Mouse (Mus musculus) spleen, adult 2 months (tissue): ENCODE results near the gene Plppr2. TPM values are rescaled to one million over a fixed set of nuclear protein-coding genes. Genes with fewer than 3 reads are reported as not detected.

Experiments
- DNase-seq, 2 experiments: peaks; one replicate each; pipeline versions ENCODE4 v3.0.0 to v3.0.0-alpha.2; 2012 to 2021; ENCODE audit warnings: low spot score in 2 of 2, low read depth in 1 of 2
- H3K27ac ChIP-seq: fragments of 200-500 bp; 2 replicates; pipeline ENCODE4 v1.5.1; 2012; ENCODE audit warnings: low read length, inconsistent platforms; ENCODE audit not compliant: insufficient read depth
- H3K27me3 ChIP-seq: fragments of 200-500 bp; 2 replicates; pipeline ENCODE4 v1.6.1; 2012; ENCODE audit warnings: mild to moderate bottlenecking, moderate library complexity, low read length, inconsistent platforms; ENCODE audit not compliant: control insufficient read depth, insufficient read depth
- H3K36me3 ChIP-seq: fragments of 200-500 bp; 2 replicates; pipeline ENCODE4 v1.6.1; 2012; ENCODE audit warnings: mild to moderate bottlenecking, low read length, inconsistent platforms; ENCODE audit not compliant: control insufficient read depth, insufficient read depth
- H3K4me1 ChIP-seq: fragments of 200-500 bp; 2 replicates; pipeline ENCODE4 v1.6.1; 2011; ENCODE audit warnings: inconsistent platforms; ENCODE audit not compliant: control insufficient read depth, insufficient read depth, insufficient read length
- H3K4me3 ChIP-seq: fragments of 200-500 bp; 2 replicates; pipeline ENCODE4 v1.5.1; 2011; ENCODE audit warnings: mild to moderate bottlenecking, inconsistent platforms; ENCODE audit not compliant: insufficient read depth, insufficient read length; ENCODE audit errors: extremely low read depth
- CTCF ChIP-seq: fragments of 200-500 bp; IDR thresholded peaks from 2 replicates; pipeline ENCODE4 v1.5.1; 2011; ENCODE audit warnings: mild to moderate bottlenecking, inconsistent platforms; ENCODE audit not compliant: insufficient read depth, insufficient read length, insufficient replicate concordance; ENCODE audit errors: extremely low read depth
- POLR2A ChIP-seq: fragments of 200-500 bp; IDR thresholded peaks from 2 replicates; pipeline ENCODE4 v1.6.1; 2011; ENCODE audit warnings: low read depth, low read length, inconsistent platforms
- whole genome bisulfite sequencing: fragments of 180-500 bp; shearing (Covaris S2); methylation state at CpG from one replicate; pipeline ENCODE4 v1.1.7; 2018; 5-methylcytosine and 5-hydroxymethylcytosine counted together
- polyA plus RNA-seq: library from polyadenylated mRNA; depleted of rRNA; stranded (reverse); fragments of >200 nt; gene quantifications from 2 replicates; pipeline ENCODE4 v1.2.3, GENCODE M21; 2012

Gene Plppr2
- polyA plus RNA-seq, 1 experiment, result 2.6 TPM

- DNase-seq, result no peak
- Histone ChIP-seq H3K4me1 (peaks cover 4% of the 10 kb centered on the region; the same call in 1 of the 2 replicates), H3K36me3 (no peaks in the 10 kb centered on the region), H3K27ac (no peak overlapping the region), H3K27me3 (no peaks in the 10 kb centered on the region), H3K4me3 (no peak overlapping the region)
- WGBS, result 76% methylated on average over 2 of the region's 2 CpGs
- no peak for TF ChIP-seq POLR2A
- no peak for TF ChIP-seq CTCF
These were observed 4.8 kb upstream of the Plppr2 start for GRCm38 (mm10) chr9:21932006-21932405.

DNA sequence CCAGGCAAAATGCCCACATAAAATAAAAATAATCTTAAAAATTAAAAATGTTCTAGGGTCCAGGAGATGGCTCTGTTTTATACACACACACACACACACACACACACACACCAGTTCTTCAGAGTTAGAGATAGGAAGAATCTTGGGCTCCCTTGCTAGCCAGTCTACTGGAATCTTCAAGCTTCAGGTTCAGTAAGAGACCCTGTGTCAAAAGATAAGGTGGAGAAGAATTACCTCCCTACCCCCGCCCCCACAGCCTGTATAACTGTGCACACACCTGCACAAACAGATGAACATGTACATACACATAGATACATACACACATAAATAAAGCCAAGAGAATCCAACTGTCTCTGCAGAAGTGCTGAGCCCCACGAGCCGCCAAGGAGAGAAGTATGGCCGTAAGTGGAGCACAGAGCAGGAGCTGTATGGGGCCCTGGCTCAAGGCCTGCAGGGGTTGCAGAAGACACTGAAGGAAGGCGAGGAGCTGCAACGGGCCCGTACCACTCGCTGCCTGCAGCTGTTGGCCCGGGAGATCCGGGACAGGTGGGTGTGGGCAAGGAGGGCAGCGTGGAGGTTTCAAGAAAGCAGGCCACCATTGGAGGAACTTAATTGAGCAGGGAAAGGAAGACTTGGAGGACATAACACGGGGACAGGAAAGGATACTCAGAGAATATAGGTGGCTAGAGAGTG, 4.2 kb upstream of the Plppr2 start:
- no peaks in the 10 kb centered on the region for H3K27me3 ChIP-seq
- WGBS, result 76% methylated on average over 12 of the region's 12 CpGs
- TF ChIP-seq CTCF (no peak), POLR2A (no peak)

DNA sequence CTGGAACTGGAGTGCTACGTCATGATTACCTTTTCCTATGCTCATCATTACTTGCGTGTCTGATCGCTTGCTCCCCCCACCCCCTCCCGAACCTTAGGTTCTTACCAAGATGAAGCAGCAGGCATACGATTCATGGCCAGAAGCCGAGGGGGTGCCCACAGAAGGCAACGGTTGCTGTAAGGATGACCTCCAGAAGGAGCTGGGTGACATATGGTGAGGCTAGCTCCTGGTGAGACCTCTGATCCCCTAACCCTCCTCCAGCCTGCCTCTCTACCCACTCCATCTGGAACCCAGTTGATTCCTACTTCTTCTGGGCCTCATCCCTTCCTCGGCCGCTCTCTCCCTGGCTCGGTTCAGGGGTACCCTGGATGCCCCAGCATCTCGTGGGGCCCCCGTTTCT, 2.8 kb upstream of the Plppr2 start:
- no peak for TF ChIP-seq POLR2A
- no peak for TF ChIP-seq CTCF
- Histone ChIP-seq H3K4me3 (no peak overlapping the region), H3K27ac (no peak overlapping the region), H3K36me3 (no peaks in the 10 kb centered on the region), H3K4me1 (peaks cover 4% of the 10 kb centered on the region; the same call in 1 of the 2 replicates), H3K27me3 (no peaks in the 10 kb centered on the region)
- WGBS, result 91% methylated on average over 12 of the region's 12 CpGs
- DNase-seq, result no peak

More for the DNA sequence above, 4.2 kb upstream of the Plppr2 start:
- Histone ChIP-seq H3K36me3 (no peaks in the 10 kb centered on the region), H3K27ac (no peak overlapping the region), H3K4me1 (peaks cover 4% of the 10 kb centered on the region; the same call in 1 of the 2 replicates), H3K4me3 (no peak overlapping the region)
- no peak for DNase-seq

DNA sequence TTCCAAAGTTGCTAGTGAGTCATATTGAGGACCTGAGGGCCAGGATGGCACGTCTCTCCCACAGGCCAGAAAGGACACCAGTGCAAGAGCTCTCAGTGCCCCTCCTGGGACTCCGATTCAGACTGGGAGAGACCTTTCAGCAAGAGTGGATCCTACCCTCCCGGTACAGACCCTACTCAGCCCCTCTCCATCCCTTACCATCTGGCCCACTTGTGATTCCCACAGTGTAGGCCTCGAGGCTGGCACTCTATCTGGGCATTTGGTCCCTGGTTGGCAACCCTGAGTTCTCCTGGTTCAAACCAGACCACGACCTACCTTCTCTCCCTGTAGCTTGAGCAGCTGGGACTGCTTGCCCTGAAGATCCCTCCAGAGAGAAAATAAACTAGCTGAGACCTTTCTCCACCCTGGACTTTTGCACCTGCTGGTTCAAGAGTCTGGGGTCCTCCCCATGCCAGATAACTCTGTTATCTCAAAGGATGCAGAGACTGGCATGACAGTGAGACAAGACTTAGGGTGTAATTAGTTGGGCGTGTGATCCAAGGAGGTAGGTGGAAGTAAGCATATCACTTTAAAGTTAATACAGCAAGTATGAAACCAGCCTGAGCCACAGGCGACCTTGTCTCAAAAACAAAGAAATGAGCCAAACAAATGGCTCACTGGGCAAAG, 1.2 kb upstream of the Plppr2 start:
- Histone ChIP-seq H3K27me3 (no peaks in the 10 kb centered on the region), H3K27ac (no peak overlapping the region)
- 83% methylated on average over 7 of the region's 7 CpGs for WGBS

GRCm38 (mm10) chr9:21937711-21938175, 910 bp downstream of the Plppr2 start:
- 89% methylated on average over 4 of the region's 4 CpGs for WGBS
- TF ChIP-seq POLR2A (no peak), CTCF (no peak)
- Histone ChIP-seq H3K4me3 (no peak overlapping the region), H3K36me3 (no peaks in the 10 kb centered on the region), H3K4me1 (peaks cover 4% of the 10 kb centered on the region; the same call in 1 of the 2 replicates), H3K27ac (no peak overlapping the region), H3K27me3 (no peaks in the 10 kb centered on the region)
- no peak for DNase-seq

More for the DNA sequence above, 1.2 kb upstream of the Plppr2 start:
- no peak for DNase-seq
- Histone ChIP-seq H3K36me3 (no peaks in the 10 kb centered on the region), H3K4me1 (peaks cover 4% of the 10 kb centered on the region; the same call in 1 of the 2 replicates), H3K4me3 (no peak overlapping the region)
- TF ChIP-seq POLR2A, result no peak
- no peak for TF ChIP-seq CTCF

- Histone ChIP-seq H3K4me1 (peaks cover 4% of the 10 kb centered on the region; the same call in 1 of the 2 replicates), H3K4me3 (no peak overlapping the region), H3K27ac (no peak overlapping the region), H3K27me3 (no peaks in the 10 kb centered on the region), H3K36me3 (no peaks in the 10 kb centered on the region)
- WGBS, result 92% methylated on average over 4 of the region's 4 CpGs
- DNase-seq, result no peak
- TF ChIP-seq CTCF (no peak), POLR2A (no peak)
These were observed 1.5 kb downstream of the Plppr2 start for GRCm38 (mm10) chr9:21938234-21938855.
